Mouse (Mus musculus): ENCODE measurements around the gene Mob1b. TPM values are rescaled to one million over a fixed set of nuclear protein-coding genes. Genes with fewer than 3 reads are reported as not detected.

Mob1b gene
- polyA plus RNA-seq, 1 experiment from 2014 or later, result 17.0 TPM

GRCm38 (mm10) chr5:88685306-88685705 is 35.3 kb upstream of the Mob1b start:
- H3K4me2 ChIP-seq (replicated peaks; ENCODE audit: low read depth, low read length), result no peak overlapping the region
- no peak overlapping the region for H3K27ac ChIP-seq (ENCODE audit: low read depth, low read length)
- no peaks in the 10 kb centered on the region for H3K36me3 ChIP-seq (ENCODE audit: control insufficient read depth, insufficient read depth, low read length)
- ATAC-seq (ENCODE audit: low FRiP score) (no peak), DNase-seq (ENCODE audit: low spot score) (no peak)
- H3K27me3 ChIP-seq (ENCODE audit: control insufficient read depth, insufficient read depth, low read length), result no peaks in the 10 kb centered on the region
- no peak overlapping the region for H3K9ac ChIP-seq (ENCODE audit: low read depth, low read length)
- H3K9me3 ChIP-seq (ENCODE audit: control insufficient read depth, low read length), result no peaks in the 10 kb centered on the region
- H3K4me1 ChIP-seq (replicated peaks; ENCODE audit: control insufficient read depth, insufficient read depth, low read length), result no peaks in the 10 kb centered on the region
- 19% methylated on average over 6 of the region's 6 CpGs for WGBS
- no peak overlapping the region for H3K4me3 ChIP-seq (ENCODE audit: low read depth, low read length)

GRCm38 (mm10) chr5:88685745-88686299 is 34.8 kb upstream of the Mob1b start:
- no peak overlapping the region for H3K27ac ChIP-seq (ENCODE audit: low read depth, low read length)
- ATAC-seq (ENCODE audit: low FRiP score) (no peak), DNase-seq (ENCODE audit: low spot score) (no peak)
- no peak overlapping the region for H3K4me3 ChIP-seq (ENCODE audit: low read depth, low read length)
- H3K9ac ChIP-seq (ENCODE audit: low read depth, low read length), result no peak overlapping the region
- 76% methylated on average over 6 of the region's 6 CpGs for WGBS
- H3K36me3 ChIP-seq (ENCODE audit: control insufficient read depth, insufficient read depth, low read length), result no peaks in the 10 kb centered on the region
- H3K9me3 ChIP-seq (ENCODE audit: control insufficient read depth, low read length), result no peaks in the 10 kb centered on the region
- H3K4me1 ChIP-seq (replicated peaks; ENCODE audit: control insufficient read depth, insufficient read depth, low read length), result no peaks in the 10 kb centered on the region
- H3K4me2 ChIP-seq (replicated peaks; ENCODE audit: low read depth, low read length), result no peak overlapping the region
- no peaks in the 10 kb centered on the region for H3K27me3 ChIP-seq (ENCODE audit: control insufficient read depth, insufficient read depth, low read length)

GRCm38 (mm10) chr5:88687996-88688406 is 32.7 kb upstream of the Mob1b start:
- no peaks in the 10 kb centered on the region for H3K4me1 ChIP-seq (replicated peaks; ENCODE audit: control insufficient read depth, insufficient read depth, low read length)
- H3K36me3 ChIP-seq (ENCODE audit: control insufficient read depth, insufficient read depth, low read length), result no peaks in the 10 kb centered on the region
- no peak overlapping the region for H3K4me3 ChIP-seq (ENCODE audit: low read depth, low read length)
- no peak overlapping the region for H3K4me2 ChIP-seq (replicated peaks; ENCODE audit: low read depth, low read length)
- ATAC-seq (ENCODE audit: low FRiP score) (no peak; the same call in 1 of the 2 replicates), DNase-seq (ENCODE audit: low spot score) (no peak)
- H3K9ac ChIP-seq (ENCODE audit: low read depth, low read length), result no peak overlapping the region
- H3K9me3 ChIP-seq (ENCODE audit: control insufficient read depth, low read length), result no peaks in the 10 kb centered on the region
- H3K27me3 ChIP-seq (ENCODE audit: control insufficient read depth, insufficient read depth, low read length), result no peaks in the 10 kb centered on the region
- 88% methylated on average over 8 of the region's 8 CpGs for WGBS
- H3K27ac ChIP-seq (ENCODE audit: low read depth, low read length), result no peak overlapping the region

- H3K4me1 ChIP-seq (replicated peaks; ENCODE audit: control insufficient read depth, insufficient read depth, low read length), result no peaks in the 10 kb centered on the region
- no peaks in the 10 kb centered on the region for H3K9me3 ChIP-seq (ENCODE audit: control insufficient read depth, low read length)
- ATAC-seq (ENCODE audit: low FRiP score), result no peak
- H3K4me2 ChIP-seq (replicated peaks; ENCODE audit: low read depth, low read length), result no peak overlapping the region
- no peak for DNase-seq (ENCODE audit: low spot score)
- no peaks in the 10 kb centered on the region for H3K36me3 ChIP-seq (ENCODE audit: control insufficient read depth, insufficient read depth, low read length)
- no peak overlapping the region for H3K27ac ChIP-seq (ENCODE audit: low read depth, low read length)
- H3K9ac ChIP-seq (ENCODE audit: low read depth, low read length), result no peak overlapping the region
- H3K27me3 ChIP-seq (ENCODE audit: control insufficient read depth, insufficient read depth, low read length), result no peaks in the 10 kb centered on the region
- no peak overlapping the region for H3K4me3 ChIP-seq (ENCODE audit: low read depth, low read length)
- 90% methylated on average over 15 of the region's 15 CpGs for WGBS
These were observed 32.0 kb upstream of the Mob1b start for GRCm38 (mm10) chr5:88688583-88689187.

GRCm38 (mm10) chr5:88689279-88689938 is 31.2 kb upstream of the Mob1b start:
- Histone ChIP-seq H3K36me3 (ENCODE audit: control insufficient read depth, insufficient read depth, low read length) (no peaks in the 10 kb centered on the region), H3K9me3 (ENCODE audit: control insufficient read depth, low read length) (no peaks in the 10 kb centered on the region), H3K4me1 (replicated peaks; ENCODE audit: control insufficient read depth, insufficient read depth, low read length) (no peaks in the 10 kb centered on the region), H3K27ac (ENCODE audit: low read depth, low read length) (no peak overlapping the region), H3K4me2 (replicated peaks; ENCODE audit: low read depth, low read length) (no peak overlapping the region), H3K9ac (ENCODE audit: low read depth, low read length) (no peak overlapping the region), H3K27me3 (ENCODE audit: control insufficient read depth, insufficient read depth, low read length) (no peaks in the 10 kb centered on the region), H3K4me3 (ENCODE audit: low read depth, low read length) (no peak overlapping the region)
- peak; percentile 57 for DNase-seq (ENCODE audit: low spot score)
- peak; percentile 49; the same call in 1 of the 2 replicates for ATAC-seq (ENCODE audit: low FRiP score)
- 75% methylated on average over 3 of the region's 3 CpGs for WGBS

- no peaks in the 10 kb centered on the region for H3K27me3 ChIP-seq (ENCODE audit: control insufficient read depth, insufficient read depth, low read length)
- ATAC-seq (ENCODE audit: low FRiP score) (no peak), DNase-seq (ENCODE audit: low spot score) (no peak)
- no peaks in the 10 kb centered on the region for H3K9me3 ChIP-seq (ENCODE audit: control insufficient read depth, low read length)
- no peak overlapping the region for H3K4me3 ChIP-seq (ENCODE audit: low read depth, low read length)
- H3K4me2 ChIP-seq (replicated peaks; ENCODE audit: low read depth, low read length), result no peak overlapping the region
- H3K9ac ChIP-seq (ENCODE audit: low read depth, low read length), result no peak overlapping the region
- WGBS, result 72% methylated on average over 10 of the region's 10 CpGs
- no peak overlapping the region for H3K27ac ChIP-seq (ENCODE audit: low read depth, low read length)
- no peaks in the 10 kb centered on the region for H3K4me1 ChIP-seq (replicated peaks; ENCODE audit: control insufficient read depth, insufficient read depth, low read length)
- no peaks in the 10 kb centered on the region for H3K36me3 ChIP-seq (ENCODE audit: control insufficient read depth, insufficient read depth, low read length)
These were observed 29.8 kb upstream of the Mob1b start for GRCm38 (mm10) chr5:88690681-88691505.

GRCm38 (mm10) chr5:88691506-88692095 is 29.1 kb upstream of the Mob1b start:
- no peak overlapping the region for H3K4me2 ChIP-seq (replicated peaks; ENCODE audit: low read depth, low read length)
- 82% methylated on average over 6 of the region's 6 CpGs for WGBS
- no peaks in the 10 kb centered on the region for H3K36me3 ChIP-seq (ENCODE audit: control insufficient read depth, insufficient read depth, low read length)
- no peak overlapping the region for H3K27ac ChIP-seq (ENCODE audit: low read depth, low read length)
- H3K4me3 ChIP-seq (ENCODE audit: low read depth, low read length), result no peak overlapping the region
- no peak for DNase-seq (ENCODE audit: low spot score)
- H3K4me1 ChIP-seq (replicated peaks; ENCODE audit: control insufficient read depth, insufficient read depth, low read length), result no peaks in the 10 kb centered on the region
- no peak for ATAC-seq (ENCODE audit: low FRiP score)
- H3K9ac ChIP-seq (ENCODE audit: low read depth, low read length), result no peak overlapping the region
- H3K27me3 ChIP-seq (ENCODE audit: control insufficient read depth, insufficient read depth, low read length), result no peaks in the 10 kb centered on the region
- H3K9me3 ChIP-seq (ENCODE audit: control insufficient read depth, low read length), result no peaks in the 10 kb centered on the region

- 89% methylated on average over 4 of the region's 4 CpGs for WGBS
- no peaks in the 10 kb centered on the region for H3K4me1 ChIP-seq (replicated peaks; ENCODE audit: control insufficient read depth, insufficient read depth, low read length)
- H3K27ac ChIP-seq (ENCODE audit: low read depth, low read length), result no peak overlapping the region
- H3K36me3 ChIP-seq (ENCODE audit: control insufficient read depth, insufficient read depth, low read length), result no peaks in the 10 kb centered on the region
- H3K9me3 ChIP-seq (ENCODE audit: control insufficient read depth, low read length), result no peaks in the 10 kb centered on the region
- ATAC-seq (ENCODE audit: low FRiP score), result no peak
- no peak overlapping the region for H3K9ac ChIP-seq (ENCODE audit: low read depth, low read length)
- no peak overlapping the region for H3K4me3 ChIP-seq (ENCODE audit: low read depth, low read length)
- DNase-seq (ENCODE audit: low spot score), result no peak
- H3K4me2 ChIP-seq (replicated peaks; ENCODE audit: low read depth, low read length), result no peak overlapping the region
- no peaks in the 10 kb centered on the region for H3K27me3 ChIP-seq (ENCODE audit: control insufficient read depth, insufficient read depth, low read length)
These were observed 28.1 kb upstream of the Mob1b start for GRCm38 (mm10) chr5:88692586-88692985.

Measured in hindbrain, embryonic 11.5 days (tissue).